Mouse (Mus musculus) embryonic facial prominence, embryonic 11.5 days (tissue): ENCODE results near the gene Gucy2e. TPM values are rescaled to one million over a fixed set of nuclear protein-coding genes. Genes with fewer than 3 reads are reported as not detected.
A peak's percentile ranks its signal among the peaks of the same experiment; 100 is the strongest.

Experiments used
- ATAC-seq: fragments of 200-750 bp; cut with Nextera tagmentation; replicated peaks from 2 replicates; pipeline ENCODE4 v1.8.0; 2017; ENCODE audit warnings: low read depth; ENCODE audit not compliant: insufficient number of reproducible peaks, low FRiP score, low TSS enrichment
- DNase-seq: peaks from one replicate; pipeline ENCODE4 v3.0.0-alpha.2; 2015; ENCODE audit warnings: low spot score
- H3K27ac ChIP-seq: fragments of 300-500 bp; sonication (generic); replicated peaks from 2 replicates; pipeline ENCODE4 v1.5.1; 2014; ENCODE audit warnings: mild to moderate bottlenecking, low read depth, low read length, control low read depth
- H3K27me3 ChIP-seq: fragments of 300-500 bp; sonication (generic); 2 replicates; pipeline ENCODE4 v1.6.1; 2014; ENCODE audit warnings: mild to moderate bottlenecking, low read length, moderate library complexity, mixed read lengths; ENCODE audit not compliant: control insufficient read depth, insufficient read depth
- H3K36me3 ChIP-seq: fragments of 300-500 bp; sonication (generic); replicated peaks from 2 replicates; pipeline ENCODE4 v1.6.1; 2014; ENCODE audit warnings: low read depth, mild to moderate bottlenecking, low read length, moderate library complexity, mixed read lengths; ENCODE audit not compliant: control insufficient read depth, insufficient read depth
- H3K4me1 ChIP-seq: fragments of 300-500 bp; sonication (generic); 2 replicates; pipeline ENCODE4 v1.6.1; 2014; ENCODE audit warnings: low read length, mixed read lengths; ENCODE audit not compliant: control insufficient read depth, insufficient read depth
- H3K4me2 ChIP-seq: fragments of 300-500 bp; sonication (generic); 2 replicates; pipeline ENCODE4 v1.6.1; 2014; ENCODE audit warnings: low read depth, mild to moderate bottlenecking, control low read depth, low read length, moderate library complexity
- H3K4me3 ChIP-seq: fragments of 300-500 bp; sonication (generic); 2 replicates; pipeline ENCODE4 v1.5.1; 2014; ENCODE audit warnings: low read depth, low read length, control low read depth
- H3K9ac ChIP-seq: fragments of 300-500 bp; sonication (generic); replicated peaks from 2 replicates; pipeline ENCODE4 v1.6.1; 2014; ENCODE audit warnings: mild to moderate bottlenecking, control low read depth, low read length
- H3K9me3 ChIP-seq: fragments of 300-500 bp; sonication (generic); replicated peaks from 2 replicates; pipeline ENCODE4 v1.6.1; 2016; ENCODE audit warnings: mild to moderate bottlenecking, low read length, inconsistent platforms, mixed read lengths; ENCODE audit not compliant: control insufficient read depth
- WGBS: fragments of 180-500 bp; shearing (Covaris S2); extraction: QIAGEN DNeasy Blood & Tissue Kit; methylation state at CpG from one replicate; pipeline ENCODE4 v1.1.7; 2014; 5-methylcytosine and 5-hydroxymethylcytosine counted together
- polyA plus RNA-seq: library from polyadenylated mRNA; unstranded; fragments of >200 nt; fragmentation: Nextera tagmentation; extraction: Ambion mirVana; gene quantifications from 2 replicates; pipeline ENCODE4 v1.2.1, GENCODE M21; 2014

Gene Gucy2e
- polyA plus RNA-seq, 1 experiment from 2014 or later = not detected

- 45% methylated on average over 9 of the region's 9 CpGs for WGBS
Measured at GRCm38 (mm10) chr11:69253131-69253530, 16.3 kb upstream of the Gucy2e start.

GRCm38 (mm10) chr11:69251953-69252352, 15.1 kb upstream of the Gucy2e start:
- DNase-seq = peak; percentile 53
- Histone ChIP-seq H3K4me1 (no peaks in the 10 kb centered on the region), H3K27ac (no peak overlapping the region), H3K27me3 (no peaks in the 10 kb centered on the region), H3K9me3 (no peaks in the 10 kb centered on the region), H3K9ac (no peak overlapping the region), H3K4me3 (no peak overlapping the region), H3K36me3 (no peaks in the 10 kb centered on the region), H3K4me2 (no peak overlapping the region)
- ATAC-seq = no peak
- 58% methylated on average over 7 of the region's 7 CpGs for WGBS

More at GRCm38 (mm10) chr11:69253131-69253530, 16.3 kb upstream of the Gucy2e start:
- H3K4me2 ChIP-seq = no peak overlapping the region
- H3K27ac ChIP-seq = no peak overlapping the region
- ATAC-seq (no peak), DNase-seq (no peak)
- H3K9ac ChIP-seq = no peak overlapping the region
- no peaks in the 10 kb centered on the region for H3K36me3 ChIP-seq
- H3K27me3 ChIP-seq = no peaks in the 10 kb centered on the region
- no peaks in the 10 kb centered on the region for H3K4me1 ChIP-seq
- H3K4me3 ChIP-seq = no peak overlapping the region
- H3K9me3 ChIP-seq = no peaks in the 10 kb centered on the region

- Histone ChIP-seq H3K36me3 (no peaks in the 10 kb centered on the region), H3K9me3 (no peaks in the 10 kb centered on the region), H3K27ac (no peak overlapping the region), H3K4me3 (no peak overlapping the region), H3K27me3 (no peaks in the 10 kb centered on the region), H3K9ac (no peak overlapping the region), H3K4me1 (no peaks in the 10 kb centered on the region), H3K4me2 (no peak overlapping the region)
- 62% methylated on average over 14 of the region's 14 CpGs for WGBS
- ATAC-seq (no peak), DNase-seq (no peak)
Measured at GRCm38 (mm10) chr11:69251135-69251842, 14.5 kb upstream of the Gucy2e start.

GRCm38 (mm10) chr11:69250106-69250505, 13.3 kb upstream of the Gucy2e start:
- Histone ChIP-seq H3K9me3 (no peaks in the 10 kb centered on the region), H3K4me2 (no peak overlapping the region), H3K36me3 (no peaks in the 10 kb centered on the region), H3K27me3 (no peaks in the 10 kb centered on the region), H3K9ac (no peak overlapping the region), H3K27ac (no peak overlapping the region), H3K4me3 (no peak overlapping the region), H3K4me1 (no peaks in the 10 kb centered on the region)
- 82% methylated on average over 5 of the region's 5 CpGs for WGBS
- no peak for DNase-seq
- ATAC-seq = no peak

- ATAC-seq (no peak), DNase-seq (no peak)
- H3K9ac ChIP-seq = no peak overlapping the region
- no peak overlapping the region for H3K27ac ChIP-seq
- H3K4me2 ChIP-seq = no peak overlapping the region
- H3K27me3 ChIP-seq = no peaks in the 10 kb centered on the region
- H3K36me3 ChIP-seq = no peaks in the 10 kb centered on the region
- no peaks in the 10 kb centered on the region for H3K9me3 ChIP-seq
- no peaks in the 10 kb centered on the region for H3K4me1 ChIP-seq
- H3K4me3 ChIP-seq = no peak overlapping the region
- 91% methylated on average over 3 of the region's 3 CpGs for WGBS
Measured at GRCm38 (mm10) chr11:69249131-69249530, 12.3 kb upstream of the Gucy2e start.

- Histone ChIP-seq H3K36me3 (no peaks in the 10 kb centered on the region), H3K27me3 (no peaks in the 10 kb centered on the region), H3K4me1 (no peaks in the 10 kb centered on the region), H3K4me3 (no peak overlapping the region), H3K4me2 (no peak overlapping the region), H3K27ac (no peak overlapping the region), H3K9me3 (no peaks in the 10 kb centered on the region), H3K9ac (no peak overlapping the region)
- ATAC-seq (no peak), DNase-seq (no peak)
- 26% methylated on average over 2 of the region's 2 CpGs for WGBS
Measured at GRCm38 (mm10) chr11:69245643-69246042, 8.8 kb upstream of the Gucy2e start.

GRCm38 (mm10) chr11:69244911-69245310, 8.1 kb upstream of the Gucy2e start:
- no peak for ATAC-seq
- H3K9me3 ChIP-seq = no peaks in the 10 kb centered on the region
- no peak overlapping the region for H3K4me2 ChIP-seq
- no peak overlapping the region for H3K9ac ChIP-seq
- H3K27me3 ChIP-seq = no peaks in the 10 kb centered on the region
- WGBS = 22% methylated on average over 2 of the region's 2 CpGs
- H3K27ac ChIP-seq = no peak overlapping the region
- H3K4me1 ChIP-seq = no peaks in the 10 kb centered on the region
- H3K4me3 ChIP-seq = no peak overlapping the region
- DNase-seq = peak; percentile 78
- H3K36me3 ChIP-seq = no peaks in the 10 kb centered on the region

GRCm38 (mm10) chr11:69236061-69236925, 543 bp downstream of the Gucy2e start:
- whole genome bisulfite sequencing = 1% methylated on average over 48 of the region's 51 CpGs
- Histone ChIP-seq H3K9ac (peak overlapping the region; percentile 57), H3K4me2 (peak overlapping the region; percentile 75), H3K27ac (no peak overlapping the region), H3K4me3 (peak overlapping the region; percentile 40), H3K27me3 (peaks cover 22% of the 10 kb centered on the region), H3K4me1 (no peaks in the 10 kb centered on the region), H3K36me3 (no peaks in the 10 kb centered on the region), H3K9me3 (no peaks in the 10 kb centered on the region)
- ATAC-seq = no peak
- peak; percentile 13 for DNase-seq
